Mouse (Mus musculus) small intestine, adult 2 months (tissue): Measurements from ENCODE around the gene Myoz2.

Experiments used
- CTCF ChIP-seq: fragments of 200-500 bp; IDR thresholded peaks from 2 replicates; pipeline ENCODE4 v1.5.1; 2012; ENCODE audit warnings: low read depth, mild to moderate bottlenecking, control low read depth, inconsistent platforms, low read length, moderate library complexity, mixed read lengths; ENCODE audit not compliant: insufficient replicate concordance, insufficient read length; ENCODE audit errors: extremely low read depth
- POLR2A ChIP-seq: fragments of 200-500 bp; IDR thresholded peaks from 2 replicates; pipeline ENCODE4 v1.6.1; 2012; ENCODE audit warnings: low read depth, mild to moderate bottlenecking, control low read depth, inconsistent platforms, low read length, moderate library complexity

DNA sequence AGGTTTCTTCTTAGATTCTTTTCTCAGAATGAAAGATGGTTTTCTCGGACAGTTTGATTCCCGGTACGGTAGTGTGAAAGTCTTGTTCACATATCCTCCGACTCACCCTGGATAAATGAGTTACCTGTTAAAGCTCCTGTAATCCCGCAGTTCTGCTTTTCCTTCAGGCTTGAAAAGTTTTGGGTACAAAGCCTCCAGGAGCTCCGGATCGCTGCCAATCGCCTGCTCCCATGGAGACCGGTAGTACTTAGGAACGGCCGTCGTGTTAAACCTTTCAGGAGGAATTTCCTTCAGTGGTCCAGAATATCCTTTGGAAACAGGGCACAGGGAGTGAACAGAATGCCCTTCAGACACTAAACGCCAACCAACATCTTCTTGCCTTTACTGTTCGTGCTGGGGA, 21.3 kb downstream of the Myoz2 start:
- TF ChIP-seq CTCF (no peak), POLR2A (no peak)
